In genomic region chr19:21135998-21136380, GRCm38 (mm10) we compare ENCODE assay signal across 16 mouse cellular contexts.
DNase-seq lines count a peak whose midpoint lies in the region; ATAC-seq lines count a peak whose summit lies in the region.
"Had no signal": no experiment of that assay in that cellular context is flagged by ENCODE, and none has a peak within 500 bp of the region (broad histone marks: within the 10 kb centered on the region; RNA-seq: fewer than 3 reads in every experiment).

No protein-coding gene starts in this region.

- ATAC-seq in forebrain, embryonic 13.5 days, result peak; percentile 59; the same call in 1 of the 2 replicates
- peak; percentile 60 for ATAC-seq in forebrain, embryonic 16.5 days
- peak; percentile 42; the same call in 1 of the 2 replicates for ATAC-seq in midbrain, embryonic 11.5 days (ENCODE audit: low FRiP score)
- ATAC-seq in activated CD4-positive, CD25-positive, alpha-beta regulatory T cell, adult 4 months, result no peak
- ATAC-seq: intestine, postnatal 0 days; liver, embryonic 12.5 days; Patski had no signal

- H3K4me2 ChIP-seq in forebrain, embryonic 13.5 days, result no peak overlapping the region
- no peak overlapping the region for H3K4me2 ChIP-seq in forebrain, embryonic 16.5 days (ENCODE audit: low read length)
- no peak overlapping the region for H3K4me2 ChIP-seq in midbrain, embryonic 11.5 days
- H3K4me2 ChIP-seq: heart, embryonic 11.5 days; liver, embryonic 12.5 days; lung, embryonic 15.5 days had no signal

- H3K27me3 ChIP-seq in forebrain, embryonic 13.5 days, result no peaks in the 10 kb centered on the region
- no peaks in the 10 kb centered on the region for H3K27me3 ChIP-seq in forebrain, embryonic 10.5 days (ENCODE audit: poor library complexity, severe bottlenecking)
- H3K27me3 ChIP-seq in forebrain, embryonic 16.5 days (replicated peaks; ENCODE audit: control insufficient read depth, insufficient read depth, low read length), result no peaks in the 10 kb centered on the region
- H3K27me3 ChIP-seq in midbrain, embryonic 11.5 days (ENCODE audit: control insufficient read depth, insufficient read depth, low read length), result no peaks in the 10 kb centered on the region
- H3K27me3 ChIP-seq: liver, embryonic 12.5 days; lung, embryonic 15.5 days had no signal

- WGBS in forebrain, embryonic 13.5 days, result 30% methylated on average over 5 of the region's 5 CpGs
- 62% methylated on average over 5 of the region's 5 CpGs for WGBS in forebrain, embryonic 10.5 days
- WGBS in forebrain, embryonic 16.5 days, result 25% methylated on average over 5 of the region's 5 CpGs
- 41% methylated on average over 5 of the region's 5 CpGs for WGBS in midbrain, embryonic 11.5 days

- DNase-seq in forebrain, embryonic 10.5 days (ENCODE audit: extremely low spot score, low spot score), result no peak
- DNase-seq in brain, adult 2 months (ENCODE audit: low read depth, low spot score), result peak; percentile 89
- DNase-seq in midbrain, embryonic 11.5 days (ENCODE audit: low spot score, missing footprints), result peak; percentile 71
- no peak for DNase-seq in adrenal gland, postnatal 4 days (ENCODE audit: low spot score in 2 of 2)
- no peak for DNase-seq in layer of hippocampus, postnatal 36 days
- DNase-seq: gastrocnemius, postnatal 14 days had no signal

- no peaks in the 10 kb centered on the region for H3K9me3 ChIP-seq in forebrain, embryonic 13.5 days (replicated peaks)
- no peaks in the 10 kb centered on the region for H3K9me3 ChIP-seq in forebrain, embryonic 10.5 days
- H3K9me3 ChIP-seq in forebrain, embryonic 16.5 days (ENCODE audit: control insufficient read depth, low read length), result no peaks in the 10 kb centered on the region
- H3K9me3 ChIP-seq in midbrain, embryonic 11.5 days (ENCODE audit: control insufficient read depth, low read length), result no peaks in the 10 kb centered on the region
- H3K9me3 ChIP-seq: liver, embryonic 12.5 days; lung, embryonic 15.5 days had no signal

- H3K36me3 ChIP-seq in forebrain, embryonic 13.5 days (ENCODE audit: poor library complexity, severe bottlenecking), result no peaks in the 10 kb centered on the region
- no peaks in the 10 kb centered on the region for H3K36me3 ChIP-seq in forebrain, embryonic 10.5 days (replicated peaks)
- H3K36me3 ChIP-seq in forebrain, embryonic 16.5 days (ENCODE audit: control insufficient read depth, insufficient read depth), result no peaks in the 10 kb centered on the region
- H3K36me3 ChIP-seq in midbrain, embryonic 11.5 days (ENCODE audit: control insufficient read depth, insufficient read depth, low read length), result no peaks in the 10 kb centered on the region
- H3K36me3 ChIP-seq: liver, embryonic 12.5 days; lung, embryonic 15.5 days had no signal

- H3K9ac ChIP-seq in forebrain, embryonic 13.5 days, result no peak overlapping the region
- no peak overlapping the region for H3K9ac ChIP-seq in forebrain, embryonic 16.5 days (replicated peaks; ENCODE audit: low read depth, low read length)
- no peak overlapping the region for H3K9ac ChIP-seq in midbrain, embryonic 11.5 days (ENCODE audit: low read length)
- H3K9ac ChIP-seq: liver, embryonic 12.5 days; lung, embryonic 15.5 days had no signal

- H3K27ac ChIP-seq in forebrain, embryonic 13.5 days, result no peak overlapping the region
- no peak overlapping the region for H3K27ac ChIP-seq in forebrain, embryonic 10.5 days
- no peak overlapping the region for H3K27ac ChIP-seq in forebrain, embryonic 16.5 days (ENCODE audit: low read length)
- no peak overlapping the region for H3K27ac ChIP-seq in midbrain, embryonic 11.5 days (ENCODE audit: low read depth, low read length)
- H3K27ac ChIP-seq: kidney, postnatal 0 days; layer of hippocampus, adult 2 months; liver, embryonic 12.5 days; lung, embryonic 15.5 days had no signal

- peaks cover 17% of the 10 kb centered on the region for H3K4me1 ChIP-seq in forebrain, embryonic 13.5 days
- H3K4me1 ChIP-seq in forebrain, embryonic 10.5 days, result peaks cover 12% of the 10 kb centered on the region
- H3K4me1 ChIP-seq in forebrain, embryonic 16.5 days (replicated peaks; ENCODE audit: control insufficient read depth, insufficient read depth, low read length), result peaks cover 14% of the 10 kb centered on the region
- peaks cover 10% of the 10 kb centered on the region for H3K4me1 ChIP-seq in midbrain, embryonic 11.5 days (ENCODE audit: control insufficient read depth, insufficient read depth, low read length)
- H3K4me1 ChIP-seq: liver, embryonic 12.5 days; lung, embryonic 15.5 days had no signal

- no peak overlapping the region for H3K4me3 ChIP-seq in forebrain, embryonic 13.5 days
- H3K4me3 ChIP-seq in forebrain, embryonic 10.5 days, result no peak overlapping the region
- no peak overlapping the region for H3K4me3 ChIP-seq in forebrain, embryonic 16.5 days (replicated peaks; ENCODE audit: low read length)
- no peak overlapping the region for H3K4me3 ChIP-seq in midbrain, embryonic 11.5 days (ENCODE audit: low read depth, low read length)
- H3K4me3 ChIP-seq: layer of hippocampus, adult 2 months; liver, embryonic 12.5 days; lung, embryonic 15.5 days had no signal

Comparison
In these comparisons a context has a peak if more than half of its experiments do, and no peak if none do; other contexts are left out.
1. DNase-seq: peak in brain, adult 2 months (single experiment) and midbrain, embryonic 11.5 days (single experiment); none in forebrain, embryonic 10.5 days (single experiment), adrenal gland, postnatal 4 days (0 of 2) and layer of hippocampus, postnatal 36 days (0 of 2).